Mouse (Mus musculus) ovary, postnatal 14 days (tissue): ENCODE results near the gene Osbp2.

Experiments
- DNase-seq: peaks from one replicate; pipeline ENCODE4 v3.0.0; 2022; ENCODE audit warnings: low spot score

Gene Osbp2

DNA sequence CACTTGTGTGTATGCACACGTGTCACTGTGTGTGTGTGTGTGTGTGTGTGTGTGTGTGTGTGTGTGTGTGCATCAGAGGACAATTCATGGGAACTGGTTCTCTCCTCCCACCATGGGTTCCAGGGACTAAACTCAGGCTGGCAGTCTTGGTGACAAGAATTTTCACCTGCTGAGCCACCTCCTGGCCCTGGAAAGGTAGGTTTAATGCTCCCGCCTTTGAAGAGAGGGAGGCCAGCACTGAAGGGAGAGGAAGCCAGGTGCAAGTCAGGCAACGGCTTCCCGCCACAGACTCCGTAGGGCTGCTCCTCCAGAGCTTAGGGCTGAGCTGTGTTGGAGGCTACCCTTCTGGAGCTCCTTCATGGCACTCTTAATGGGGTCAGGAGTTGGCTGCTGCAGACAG lies 104.3 kb downstream of the Osbp2 start:
- no peak for DNase-seq

DNA sequence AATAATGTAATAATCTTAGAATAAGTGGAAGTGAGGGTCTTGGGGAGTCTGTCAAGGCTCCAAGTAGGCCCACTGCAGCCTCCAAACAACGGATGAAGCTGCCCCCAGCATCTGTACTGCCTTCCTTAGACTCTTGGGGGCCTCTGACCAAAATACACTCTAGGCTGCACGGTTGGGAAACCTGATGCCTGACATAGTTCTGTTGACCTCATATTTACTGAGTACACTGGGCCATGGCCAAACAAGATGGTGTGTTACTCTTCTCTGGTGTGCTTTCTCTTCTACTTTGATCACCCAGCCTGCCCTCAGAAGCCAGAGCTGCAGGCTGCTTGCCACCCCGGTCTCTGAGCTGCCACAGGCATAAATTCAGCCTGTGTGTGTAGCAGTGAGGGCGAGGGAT lies 108.4 kb downstream of the Osbp2 start:
- no peak for DNase-seq

DNA sequence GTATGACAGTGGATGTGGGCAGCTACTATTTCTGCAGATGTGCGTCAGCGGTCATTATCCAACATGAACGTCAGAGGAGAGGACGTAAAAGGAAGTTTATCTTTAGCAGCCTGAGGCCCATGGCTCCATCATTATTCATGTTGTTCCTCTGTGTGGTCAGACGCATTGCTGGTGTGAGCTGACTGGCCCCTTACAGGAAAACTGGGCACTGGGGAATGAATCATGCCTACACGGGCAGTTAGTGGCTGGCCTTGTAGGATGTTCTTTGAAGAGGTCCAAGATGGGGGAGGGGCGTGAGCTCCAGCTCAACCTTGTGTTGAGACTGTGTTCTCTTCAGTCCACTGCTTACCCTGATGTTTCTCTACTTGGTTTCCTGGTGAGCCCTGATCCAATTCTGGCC lies 109.0 kb downstream of the Osbp2 start:
- no peak for DNase-seq

DNA sequence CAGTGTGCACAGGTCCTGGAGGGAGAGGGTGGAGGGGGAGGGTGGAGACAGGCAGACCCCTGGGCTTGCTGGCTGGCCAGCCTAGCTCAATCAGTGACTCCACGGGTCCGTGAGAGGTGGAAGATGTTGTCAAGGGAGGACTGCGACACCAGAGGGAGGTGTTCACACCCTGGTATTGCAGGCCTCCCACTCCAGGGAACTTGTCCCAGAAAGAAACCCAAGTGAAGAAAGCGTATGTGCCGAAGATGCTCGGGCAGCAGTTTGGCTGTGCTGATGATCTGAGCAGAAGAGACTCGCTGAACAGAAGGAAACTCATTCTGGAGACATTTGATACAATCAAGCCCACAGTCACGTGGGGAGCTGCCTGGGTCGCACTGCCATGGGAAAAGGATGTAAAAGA lies 109.8 kb downstream of the Osbp2 start:
- DNase-seq: no peak

DNA sequence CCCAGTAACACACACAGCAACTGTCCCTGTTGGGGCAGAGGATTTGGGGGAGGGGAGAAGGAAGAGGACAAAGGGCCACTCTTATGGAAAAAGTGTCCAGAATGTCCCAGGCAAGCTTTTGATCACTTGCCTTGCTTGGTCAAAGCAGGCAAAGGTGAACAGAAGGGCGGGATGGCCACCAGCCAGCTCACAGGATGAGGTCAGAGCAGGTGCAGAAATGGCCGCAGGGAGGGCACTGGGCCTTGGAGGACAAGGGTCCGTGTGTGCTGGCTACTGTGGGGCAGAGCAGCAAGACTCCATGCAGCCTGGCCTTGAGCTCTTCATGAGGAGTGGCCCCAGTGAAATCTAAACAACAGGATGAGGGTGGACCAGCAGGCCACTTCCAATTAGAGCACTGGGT lies 110.9 kb downstream of the Osbp2 start:
- DNase-seq: no peak

- no peak for DNase-seq
Measured at GRCm38 (mm10) chr11:3749831-3750230, 113.9 kb downstream of the Osbp2 start.

GRCm38 (mm10) chr11:3742449-3742848 lies 121.3 kb downstream of the Osbp2 start:
- DNase-seq: no peak

DNA sequence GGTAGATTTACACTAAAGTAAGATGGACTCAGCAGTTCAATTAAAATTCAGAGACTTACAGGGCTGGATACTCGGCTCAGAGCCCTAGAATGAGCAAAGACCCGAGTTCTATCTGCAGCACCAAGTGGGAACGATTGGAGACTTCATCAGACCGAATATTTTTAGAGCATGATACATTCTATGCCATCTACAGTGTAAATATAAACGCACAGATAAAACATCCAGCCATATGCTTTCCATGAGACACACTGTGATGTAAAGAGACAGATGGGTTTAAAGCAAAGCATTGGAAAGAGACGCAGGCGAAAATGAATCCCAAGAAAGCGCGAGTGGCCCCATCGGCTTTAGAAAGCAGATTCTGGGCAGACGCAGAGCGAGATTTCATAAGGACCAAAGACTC lies 122.5 kb downstream of the Osbp2 start:
- no peak for DNase-seq

GRCm38 (mm10) chr11:3738778-3739177 lies 124.9 kb downstream of the Osbp2 start:
- DNase-seq: no peak

- no peak for DNase-seq
Measured at GRCm38 (mm10) chr11:3735715-3736114, 128.0 kb downstream of the Osbp2 start.

GRCm38 (mm10) chr11:3733933-3734636 lies 129.6 kb downstream of the Osbp2 start:
- DNase-seq: no peak

- DNase-seq: no peak
Measured at GRCm38 (mm10) chr11:3731469-3731868, 132.2 kb downstream of the Osbp2 start.

DNA sequence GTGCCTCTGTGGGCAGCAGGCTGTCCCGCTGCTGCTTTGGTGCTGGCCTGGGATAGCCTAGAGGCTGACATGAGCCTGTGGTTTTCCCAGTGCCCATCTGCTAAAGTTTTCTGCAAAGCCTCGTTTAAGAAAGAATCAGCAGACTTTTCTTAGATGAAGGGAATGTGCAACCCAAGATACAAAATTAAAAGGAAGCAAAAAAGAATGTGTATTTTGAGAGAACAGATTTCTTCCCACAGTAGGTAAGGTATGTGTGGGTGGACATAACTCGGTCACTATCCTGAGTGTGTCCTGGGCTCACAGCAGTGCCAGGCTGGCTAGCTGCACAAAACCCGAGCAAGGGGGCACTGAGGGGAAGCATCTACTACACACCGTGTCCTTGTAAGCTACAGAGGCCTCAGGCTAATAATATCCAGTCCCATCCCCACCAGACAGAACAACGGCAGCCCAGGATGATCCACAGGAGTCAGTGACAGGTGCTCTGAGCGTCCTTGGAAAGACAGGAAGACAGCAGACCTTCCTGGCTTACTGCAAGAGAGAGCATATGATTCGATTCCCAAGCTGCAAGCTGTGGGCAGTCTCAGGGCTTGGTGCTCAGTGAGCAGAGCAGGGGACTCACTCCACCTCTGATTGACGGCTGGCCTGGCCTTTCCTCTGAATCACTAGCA lies 136.1 kb downstream of the Osbp2 start:
- no peak for DNase-seq

DNA sequence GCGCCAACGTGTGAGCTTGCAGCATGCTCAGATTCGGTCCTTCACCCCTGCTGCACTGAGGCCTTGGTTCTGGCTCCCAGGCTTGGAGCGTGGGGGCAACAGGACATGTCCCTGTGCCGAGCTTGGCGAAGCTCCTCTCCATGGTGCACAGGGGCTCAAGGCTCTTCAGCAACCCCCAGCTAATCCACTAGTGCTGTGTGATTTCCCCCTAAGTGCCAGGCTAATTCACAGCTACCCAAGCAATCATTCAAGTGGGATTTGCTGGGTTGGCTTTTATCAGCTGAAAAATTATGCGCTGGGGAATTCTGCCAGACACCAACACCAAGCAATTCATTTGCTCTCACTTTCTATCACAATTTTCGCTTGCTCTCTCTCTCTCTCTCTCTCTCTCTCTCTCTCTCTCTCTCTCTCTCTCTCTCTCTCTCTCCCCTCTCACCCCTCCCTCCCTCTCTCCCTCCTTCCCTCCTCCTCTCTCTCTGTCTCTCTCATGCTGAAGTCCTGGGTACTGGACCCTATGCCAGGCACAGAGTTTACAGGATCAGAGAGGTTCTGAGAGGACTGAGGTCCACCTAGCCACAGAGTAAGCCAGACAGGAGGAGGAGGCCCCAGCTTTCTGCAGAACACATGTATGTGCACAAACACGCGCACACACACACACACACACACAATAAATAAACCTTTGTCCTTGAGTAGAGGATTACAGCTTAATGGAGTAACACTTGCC lies 138.2 kb downstream of the Osbp2 start:
- no peak for DNase-seq

DNA sequence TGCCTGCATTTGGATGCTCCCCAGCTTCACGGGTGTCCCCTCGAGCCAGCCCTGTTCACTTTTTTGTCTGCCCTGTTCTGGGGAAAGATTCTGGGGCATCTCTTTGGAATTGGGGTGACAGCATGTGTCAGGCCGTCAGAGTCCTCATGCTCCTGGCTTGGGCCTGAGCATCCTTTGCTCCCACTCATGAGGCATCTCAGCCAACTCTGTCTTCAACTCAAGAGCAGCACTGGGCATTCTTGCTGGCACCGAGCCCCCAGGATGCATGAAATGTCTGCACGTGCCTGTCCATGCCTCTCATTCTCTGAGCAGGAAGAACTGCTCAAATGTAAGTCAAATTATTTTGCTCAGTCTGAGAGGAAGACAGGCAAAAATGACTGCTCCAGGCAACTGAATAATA lies 139.0 kb downstream of the Osbp2 start:
- DNase-seq: no peak

DNA sequence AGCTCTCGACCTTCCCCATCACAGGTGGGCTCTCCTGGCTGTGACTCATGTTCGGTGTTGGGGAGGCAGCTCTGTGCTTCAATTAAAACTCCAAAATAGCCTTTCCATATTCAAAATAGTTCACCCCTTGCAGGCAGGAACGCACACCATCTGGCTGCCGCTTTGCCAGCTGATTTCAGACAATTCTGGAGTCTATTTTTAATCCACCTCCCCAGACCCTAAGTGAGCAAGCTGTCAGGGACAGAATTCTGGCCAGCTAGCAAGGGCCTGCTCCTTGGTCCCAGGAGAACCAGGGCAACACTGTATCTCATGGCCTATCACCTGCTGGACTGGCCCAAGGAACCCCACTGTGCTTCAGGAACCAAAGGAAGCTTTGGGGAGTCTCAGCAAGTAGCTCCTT lies 139.8 kb downstream of the Osbp2 start:
- no peak for DNase-seq

DNA sequence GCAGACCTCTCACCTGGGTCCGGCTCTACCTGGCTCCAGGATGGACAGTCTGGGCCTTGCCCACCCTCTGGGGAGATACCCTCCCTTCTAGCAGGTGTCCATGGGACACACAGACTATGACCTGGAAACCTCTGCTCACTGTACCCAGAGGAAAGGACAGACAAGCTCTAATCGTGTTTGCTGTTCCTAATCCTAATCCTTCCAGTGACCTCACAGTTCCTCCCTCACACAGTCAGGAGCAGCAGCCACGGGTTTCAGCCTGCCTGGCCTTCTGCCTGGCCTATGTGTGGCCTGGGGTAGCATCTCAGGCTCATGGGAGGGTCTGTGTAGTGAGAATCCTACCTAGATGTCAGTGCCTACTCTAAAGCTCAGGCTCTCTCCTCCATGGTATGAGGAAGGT lies 140.8 kb downstream of the Osbp2 start:
- DNase-seq: no peak

- DNase-seq: no peak
Measured at GRCm38 (mm10) chr11:3722036-3722435, 141.7 kb downstream of the Osbp2 start.

- DNase-seq: no peak
Measured at GRCm38 (mm10) chr11:3716662-3717061, 147.0 kb downstream of the Osbp2 start.

- DNase-seq: peak; percentile 57
Measured at GRCm38 (mm10) chr11:3714486-3714885, 149.2 kb downstream of the Osbp2 start.

GRCm38 (mm10) chr11:3710203-3710602 lies 153.5 kb downstream of the Osbp2 start:
- DNase-seq: no peak

- DNase-seq: no peak
Measured at GRCm38 (mm10) chr11:3707057-3707456, 156.6 kb downstream of the Osbp2 start.

DNA sequence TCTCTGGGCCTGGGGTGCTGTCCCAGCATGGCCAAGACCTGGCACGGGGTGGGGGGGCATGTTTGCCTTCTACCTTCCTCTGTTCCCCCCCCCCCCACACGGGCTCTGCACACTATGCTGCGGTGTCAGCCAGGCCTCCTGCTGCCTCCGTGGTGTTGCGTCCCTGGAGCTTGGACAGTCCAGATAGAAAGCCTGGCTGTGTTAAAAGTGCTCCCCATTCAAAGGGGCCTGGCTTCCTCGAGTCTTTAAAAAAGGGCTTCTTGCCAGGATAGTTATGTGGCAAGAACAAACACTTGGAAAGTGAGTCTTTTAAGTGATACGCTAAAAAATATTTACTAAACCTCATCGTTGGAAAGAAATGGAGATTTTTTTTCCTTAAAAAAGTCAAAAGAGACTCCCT lies 159.3 kb downstream of the Osbp2 start:
- no peak for DNase-seq
